Mouse (Mus musculus): ENCODE data around the gene Ftcd. TPM values are rescaled to one million over a fixed set of nuclear protein-coding genes. Genes with fewer than 3 reads are reported as not detected.

The Ftcd gene
- not detected for polyA plus RNA-seq (2015; fragmentation: Illumina TruSeq; extraction: RNeasy Lipid Tissue Mini Kit (QIAGEN cat#74804); ENCODE audit: insufficient read depth, low read depth, low replicate concordance)

DNA sequence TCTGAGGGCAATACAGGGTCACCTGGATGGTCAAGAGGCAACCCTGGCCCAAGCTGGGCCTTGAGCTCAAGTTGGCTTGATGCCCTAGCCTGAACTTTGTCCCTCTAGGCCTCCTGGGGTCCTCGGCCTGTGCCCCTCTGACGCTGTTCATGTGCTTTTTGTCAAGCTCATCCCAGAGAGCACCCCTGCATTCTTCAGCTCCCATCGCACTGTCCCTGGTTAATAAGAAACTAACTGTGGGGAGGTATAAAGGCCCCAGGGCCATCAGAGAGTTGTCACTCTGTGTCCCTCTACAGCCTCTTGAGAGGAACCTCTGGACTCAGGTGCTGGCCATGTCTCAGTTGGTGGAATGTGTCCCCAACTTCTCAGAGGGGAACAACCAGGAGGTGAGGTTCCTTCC, at the start of gene Ftcd:
Gene Ftcd, plus strand, starts transcription at position 275 of the 400 bp plus-strand sequence.

GRCm38 (mm10) chr10:76531375-76531774, 44.1 kb upstream of the Ftcd start, which contains the start of gene Lss:
Lss (plus strand) TSS chr10:76531588.

GRCm38 (mm10) chr10:76561972-76562371, 13.5 kb upstream of the Ftcd start, which contains the start of gene Spatc1l:
Spatc1l (plus strand) TSS chr10:76562272.

DNA sequence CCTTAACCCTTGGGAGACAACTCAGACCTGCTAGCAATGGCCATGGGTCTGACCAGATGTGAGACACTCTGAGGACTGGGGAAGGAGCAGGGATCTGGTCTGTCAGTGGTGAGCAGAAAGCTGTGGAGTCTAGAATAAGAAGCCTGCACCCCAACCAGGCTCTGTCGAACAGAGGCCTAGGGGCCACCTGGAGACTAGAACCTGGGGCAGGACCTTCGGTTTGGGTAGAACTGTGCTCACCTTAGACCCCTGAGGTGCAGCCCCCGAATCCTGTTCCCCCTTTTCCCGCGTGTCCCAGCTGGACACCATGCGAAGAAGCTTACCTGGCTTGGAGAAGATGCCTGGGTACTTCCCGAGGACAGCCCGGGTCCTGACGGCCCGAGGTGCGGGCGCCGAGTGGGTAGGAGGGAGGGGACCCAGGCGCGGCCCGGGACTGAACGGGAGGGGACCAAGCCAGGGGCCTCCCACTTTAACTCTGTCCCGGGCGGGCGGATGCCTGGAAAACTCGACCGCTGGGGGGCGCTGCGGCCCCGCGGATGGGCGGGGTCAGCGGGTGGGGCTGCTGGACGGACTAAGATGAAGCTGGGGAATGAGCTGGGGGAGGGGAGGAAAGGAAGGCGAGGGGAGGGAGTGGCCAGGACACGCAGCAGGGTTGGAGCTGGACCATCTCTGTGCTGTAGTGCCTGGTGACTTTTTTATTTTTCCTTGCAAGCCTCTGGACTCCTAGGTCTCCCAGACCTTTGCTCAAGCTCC, 47.7 kb downstream of the Ftcd start, which contains the start of gene Col6a2:
Gene Col6a2, minus strand, starts transcription at position 703 of the 753 bp plus-strand sequence.

Other genes starting within 250 kb of the Ftcd start
- 5.5 TPM for gene Dip2a, start 230.4 kb upstream of the Ftcd start, polyA plus RNA-seq (2015; fragmentation: Illumina TruSeq; extraction: RNeasy Lipid Tissue Mini Kit (QIAGEN cat#74804); ENCODE audit: insufficient read depth, low read depth, low replicate concordance)
- gene AC141477.1, start 135.2 kb upstream of the Ftcd start, polyA plus RNA-seq (2015; fragmentation: Illumina TruSeq; extraction: RNeasy Lipid Tissue Mini Kit (QIAGEN cat#74804); ENCODE audit: insufficient read depth, low read depth, low replicate concordance), result not detected
- gene Pcnt, start 132.9 kb upstream of the Ftcd start, polyA plus RNA-seq (2015; fragmentation: Illumina TruSeq; extraction: RNeasy Lipid Tissue Mini Kit (QIAGEN cat#74804); ENCODE audit: insufficient read depth, low read depth, low replicate concordance), result 5.3 TPM
- gene 2610028H24Rik, start 126.6 kb upstream of the Ftcd start, polyA plus RNA-seq (2015; fragmentation: Illumina TruSeq; extraction: RNeasy Lipid Tissue Mini Kit (QIAGEN cat#74804); ENCODE audit: insufficient read depth, low read depth, low replicate concordance), result not detected
- gene Mcm3ap, start 106.7 kb upstream of the Ftcd start, polyA plus RNA-seq (2015; fragmentation: Illumina TruSeq; extraction: RNeasy Lipid Tissue Mini Kit (QIAGEN cat#74804); ENCODE audit: insufficient read depth, low read depth, low replicate concordance), result 10.2 TPM
- 0.85 TPM for gene Ybey, start 106.5 kb upstream of the Ftcd start, polyA plus RNA-seq (2015; fragmentation: Illumina TruSeq; extraction: RNeasy Lipid Tissue Mini Kit (QIAGEN cat#74804); ENCODE audit: insufficient read depth, low read depth, low replicate concordance)
- gene Lss, start 44.1 kb upstream of the Ftcd start, polyA plus RNA-seq (2015; fragmentation: Illumina TruSeq; extraction: RNeasy Lipid Tissue Mini Kit (QIAGEN cat#74804); ENCODE audit: insufficient read depth, low read depth, low replicate concordance), result 2.4 TPM
- not detected for gene Spatc1l, start 13.4 kb upstream of the Ftcd start, polyA plus RNA-seq (2015; fragmentation: Illumina TruSeq; extraction: RNeasy Lipid Tissue Mini Kit (QIAGEN cat#74804); ENCODE audit: insufficient read depth, low read depth, low replicate concordance)
- gene Col6a2, start 48.0 kb downstream of the Ftcd start, polyA plus RNA-seq (2015; fragmentation: Illumina TruSeq; extraction: RNeasy Lipid Tissue Mini Kit (QIAGEN cat#74804); ENCODE audit: insufficient read depth, low read depth, low replicate concordance), result 28.1 TPM
- gene Col6a1, start 150.5 kb downstream of the Ftcd start, polyA plus RNA-seq (2015; fragmentation: Illumina TruSeq; extraction: RNeasy Lipid Tissue Mini Kit (QIAGEN cat#74804); ENCODE audit: insufficient read depth, low read depth, low replicate concordance), result 35.1 TPM